Mouse (Mus musculus) urinary bladder, postnatal 10 days (tissue): ENCODE data around the gene Iscu.
A peak's percentile ranks its signal among the peaks of the same experiment; 100 is the strongest.

Source experiments
- DNase-seq: peaks from one replicate; pipeline ENCODE4 v3.0.0; 2022; ENCODE audit warnings: low spot score

The Iscu gene

GRCm38 (mm10) chr5:113772450-113772895 is at the start of gene Iscu, which contains the start of gene Sart3:
Iscu (plus strand) TSS chr5:113772748.
Sart3 (minus strand) TSS chr5:113772510.
- peak; percentile 80 for DNase-seq

- DNase-seq = no peak
Observed at GRCm38 (mm10) chr5:113723567-113724237, 48.8 kb upstream of the Iscu start.

GRCm38 (mm10) chr5:113724446-113724845 is 48.1 kb upstream of the Iscu start, which contains the start of gene 1700069L16Rik:
1700069L16Rik (minus strand) TSS chr5:113724772.
- peak; percentile 48 for DNase-seq

- no peak for DNase-seq
Observed at GRCm38 (mm10) chr5:113725417-113725816, 47.1 kb upstream of the Iscu start.

- no peak for DNase-seq
Observed at GRCm38 (mm10) chr5:113726618-113727017, 45.9 kb upstream of the Iscu start.

- DNase-seq = no peak
Observed at GRCm38 (mm10) chr5:113727238-113727637, 45.3 kb upstream of the Iscu start.

- no peak for DNase-seq
Observed at GRCm38 (mm10) chr5:113728011-113728410, 44.5 kb upstream of the Iscu start.

GRCm38 (mm10) chr5:113728691-113729090 is 43.9 kb upstream of the Iscu start:
- DNase-seq = no peak

- DNase-seq = no peak
Observed at GRCm38 (mm10) chr5:113730641-113731121, 41.9 kb upstream of the Iscu start.

GRCm38 (mm10) chr5:113731174-113731573 is 41.4 kb upstream of the Iscu start:
- no peak for DNase-seq

GRCm38 (mm10) chr5:113732182-113732581 is 40.4 kb upstream of the Iscu start:
- no peak for DNase-seq

GRCm38 (mm10) chr5:113734376-113734775 is 38.2 kb upstream of the Iscu start:
- DNase-seq = no peak

- DNase-seq = no peak
Observed at GRCm38 (mm10) chr5:113735023-113735344, 37.6 kb upstream of the Iscu start.

GRCm38 (mm10) chr5:113735345-113736112 is 37.0 kb upstream of the Iscu start, which contains the start of gene Ficd:
Ficd (plus strand) TSS chr5:113735803.
- DNase-seq = peak; percentile 81

- no peak for DNase-seq
Observed at GRCm38 (mm10) chr5:113736113-113736502, 36.4 kb upstream of the Iscu start.

- DNase-seq = no peak
Observed at GRCm38 (mm10) chr5:113736522-113737164, 35.9 kb upstream of the Iscu start.

GRCm38 (mm10) chr5:113737607-113738237 is 34.8 kb upstream of the Iscu start:
- no peak for DNase-seq

GRCm38 (mm10) chr5:113747629-113748028 is 24.9 kb upstream of the Iscu start:
- DNase-seq = no peak

GRCm38 (mm10) chr5:113748556-113749331 is 23.8 kb upstream of the Iscu start:
- DNase-seq = no peak

GRCm38 (mm10) chr5:113751521-113752157 is 20.9 kb upstream of the Iscu start:
- no peak for DNase-seq
